Comparison of ENCODE assay signal across 13 mouse cellular contexts in genomic region chr9:83540975-83541374, GRCm38 (mm10). TPM values are rescaled to one million over a fixed set of nuclear protein-coding genes. Genes with fewer than 3 reads are reported as not detected.
A peak's percentile ranks its signal among the peaks of the same experiment; 100 is the strongest.
DNase-seq lines count a peak whose midpoint lies in the region; ATAC-seq and TF ChIP-seq lines count a peak whose summit lies in the region.
"Had no signal": no experiment of that assay in that cellular context is flagged by ENCODE, and none has a peak within 500 bp of the region (broad histone marks: within the 10 kb centered on the region; RNA-seq: fewer than 3 reads in every experiment).

No protein-coding gene starts in this region.

- TF ChIP-seq EP300 in liver, postnatal 0 days (IDR thresholded peaks at IDR 0.05; ENCODE audit: low read depth): no peak

- peaks cover 23 to 35% of the 10 kb centered on the region in 2 experiments for H3K4me1 ChIP-seq in heart, embryonic 14.5 days (ENCODE audit: control insufficient read depth in 2 of 2, insufficient read depth in 2 of 2, low read length in 2 of 2)
- H3K4me1 ChIP-seq in midbrain, postnatal 0 days (ENCODE audit: insufficient read depth, low read length): peaks cover 3% of the 10 kb centered on the region; the same call in 1 of the 2 replicates
- H3K4me1 ChIP-seq in midbrain, embryonic 10.5 days: peaks cover 8% of the 10 kb centered on the region; the same call in 1 of the 2 replicates
- H3K4me1 ChIP-seq in kidney, embryonic 16.5 days (ENCODE audit: insufficient read depth, low read length): peaks cover 16% of the 10 kb centered on the region
- peaks cover 2% of the 10 kb centered on the region; the same call in 1 of the 2 replicates for H3K4me1 ChIP-seq in liver, postnatal 0 days (ENCODE audit: insufficient read depth)
- H3K4me1 ChIP-seq in embryonic facial prominence, embryonic 10.5 days: peaks cover 15% of the 10 kb centered on the region

- peak overlapping the region; percentile 53 to 67 for H3K27ac ChIP-seq in heart, embryonic 14.5 days (replicated peaks in 1 of 2; ENCODE audit: control insufficient read depth in 1 of 2, insufficient read depth in 1 of 2, low read depth in 2 of 2, low read length in 2 of 2)
- no peak overlapping the region for H3K27ac ChIP-seq in midbrain, postnatal 0 days (ENCODE audit: low read depth, low read length)
- H3K27ac ChIP-seq in midbrain, embryonic 10.5 days (replicated peaks): no peak overlapping the region
- no peak overlapping the region for H3K27ac ChIP-seq in kidney, embryonic 16.5 days (ENCODE audit: low read length)
- peak overlapping the region; percentile 11; the same call in 1 of the 2 replicates for H3K27ac ChIP-seq in liver, postnatal 0 days (ENCODE audit: low read depth)
- H3K27ac ChIP-seq in embryonic facial prominence, embryonic 10.5 days (replicated peaks): no peak overlapping the region
- H3K27ac ChIP-seq: limb, embryonic 13.5 days had no signal

- no peak overlapping the region for H3K9ac ChIP-seq in heart, embryonic 14.5 days (ENCODE audit: low read length)
- H3K9ac ChIP-seq in midbrain, postnatal 0 days (replicated peaks; ENCODE audit: low read length, poor library complexity, severe bottlenecking): no peak overlapping the region
- H3K9ac ChIP-seq in kidney, embryonic 16.5 days (replicated peaks; ENCODE audit: low read length): no peak overlapping the region
- no peak overlapping the region for H3K9ac ChIP-seq in liver, postnatal 0 days (replicated peaks)
- H3K9ac ChIP-seq: limb, embryonic 13.5 days had no signal

- H3K36me3 ChIP-seq in heart, embryonic 14.5 days (ENCODE audit: control insufficient read depth, insufficient read depth, low read length): no peaks in the 10 kb centered on the region
- H3K36me3 ChIP-seq in midbrain, postnatal 0 days (ENCODE audit: insufficient read depth, low read length): no peaks in the 10 kb centered on the region
- no peaks in the 10 kb centered on the region for H3K36me3 ChIP-seq in midbrain, embryonic 10.5 days
- H3K36me3 ChIP-seq in kidney, embryonic 16.5 days (ENCODE audit: insufficient read depth, low read length): no peaks in the 10 kb centered on the region
- H3K36me3 ChIP-seq in liver, postnatal 0 days (replicated peaks; ENCODE audit: insufficient read depth, low read length): no peaks in the 10 kb centered on the region
- H3K36me3 ChIP-seq in embryonic facial prominence, embryonic 10.5 days (replicated peaks): no peaks in the 10 kb centered on the region
- H3K36me3 ChIP-seq: limb, embryonic 13.5 days had no signal

- no peak overlapping the region for H3K4me2 ChIP-seq in heart, embryonic 14.5 days (ENCODE audit: low read length)
- H3K4me2 ChIP-seq in midbrain, postnatal 0 days (ENCODE audit: low read depth, low read length, poor library complexity, severe bottlenecking): no peak overlapping the region
- no peak overlapping the region for H3K4me2 ChIP-seq in kidney, embryonic 16.5 days (replicated peaks; ENCODE audit: low read depth, low read length)
- H3K4me2 ChIP-seq in liver, postnatal 0 days (ENCODE audit: low read depth, low read length): no peak overlapping the region
- H3K4me2 ChIP-seq: limb, embryonic 13.5 days had no signal

- WGBS in heart, embryonic 14.5 days: 9% methylated on average over 3 of the region's 3 CpGs
- WGBS in midbrain, postnatal 0 days: 73% methylated on average over 3 of the region's 3 CpGs
- 93% methylated on average over 3 of the region's 3 CpGs for WGBS in midbrain, embryonic 10.5 days
- WGBS in kidney, embryonic 16.5 days: 26% methylated on average over 3 of the region's 3 CpGs
- 45% methylated on average over 3 of the region's 3 CpGs for WGBS in liver, postnatal 0 days (ENCODE audit: insufficient replicate concordance)
- 90% methylated on average over 3 of the region's 3 CpGs for WGBS in embryonic facial prominence, embryonic 10.5 days

- no peak overlapping the region for H3K4me3 ChIP-seq in heart, embryonic 14.5 days (ENCODE audit: control insufficient read depth in 1 of 2, insufficient read depth in 1 of 2, low read depth in 1 of 2, low read length in 2 of 2)
- no peak overlapping the region for H3K4me3 ChIP-seq in midbrain, postnatal 0 days (ENCODE audit: low read depth, low read length)
- H3K4me3 ChIP-seq in midbrain, embryonic 10.5 days: no peak overlapping the region
- H3K4me3 ChIP-seq in kidney, embryonic 16.5 days (ENCODE audit: low read length): no peak overlapping the region
- H3K4me3 ChIP-seq in liver, postnatal 0 days (ENCODE audit: low read depth, low read length): no peak overlapping the region
- H3K4me3 ChIP-seq in embryonic facial prominence, embryonic 10.5 days: no peak overlapping the region
- H3K4me3 ChIP-seq: limb, embryonic 13.5 days had no signal

- DNase-seq in heart, postnatal 4 days: no peak
- DNase-seq in midbrain, postnatal 0 days (ENCODE audit: low spot score): peak; percentile 16
- no peak for DNase-seq in midbrain, embryonic 10.5 days (ENCODE audit: low spot score)
- peak; percentile 42 for DNase-seq in liver, postnatal 0 days
- no peak for DNase-seq in embryonic facial prominence, embryonic 10.5 days (ENCODE audit: low spot score)
- DNase-seq: cerebellum, adult 18-20 months; lung, postnatal 10 days; thymus, postnatal 4 days had no signal

- ATAC-seq in heart, embryonic 14.5 days (ENCODE audit: insufficient number of reproducible peaks, insufficient read depth, low FRiP score, low read depth): peak; percentile 73; the same call in 1 of the 2 replicates
- no peak for ATAC-seq in midbrain, postnatal 0 days (ENCODE audit: low FRiP score)
- peak; percentile 73; the same call in 1 of the 2 replicates for ATAC-seq in kidney, embryonic 16.5 days (ENCODE audit: low FRiP score, low TSS enrichment)
- ATAC-seq in liver, postnatal 0 days: peak; percentile 68
- ATAC-seq in CD4-positive, CD25-positive, alpha-beta regulatory T cell, adult 4 months: no peak
- ATAC-seq: forebrain, embryonic 14.5 days had no signal

- no peaks in the 10 kb centered on the region for H3K9me3 ChIP-seq in heart, embryonic 14.5 days (ENCODE audit: control insufficient read depth, low read length)
- no peaks in the 10 kb centered on the region for H3K9me3 ChIP-seq in midbrain, postnatal 0 days (ENCODE audit: low read length)
- no peaks in the 10 kb centered on the region for H3K9me3 ChIP-seq in midbrain, embryonic 10.5 days (replicated peaks)
- H3K9me3 ChIP-seq in kidney, embryonic 16.5 days (ENCODE audit: low read length): no peaks in the 10 kb centered on the region
- no peaks in the 10 kb centered on the region for H3K9me3 ChIP-seq in liver, postnatal 0 days (ENCODE audit: low read length)
- no peaks in the 10 kb centered on the region for H3K9me3 ChIP-seq in embryonic facial prominence, embryonic 10.5 days
- H3K9me3 ChIP-seq: limb, embryonic 13.5 days had no signal

- H3K27me3 ChIP-seq in heart, embryonic 14.5 days (ENCODE audit: control insufficient read depth, insufficient read depth, low read length): no peaks in the 10 kb centered on the region
- no peaks in the 10 kb centered on the region for H3K27me3 ChIP-seq in midbrain, postnatal 0 days (ENCODE audit: insufficient read depth, low read length)
- no peaks in the 10 kb centered on the region for H3K27me3 ChIP-seq in midbrain, embryonic 10.5 days (ENCODE audit: low read depth, poor library complexity, severe bottlenecking)
- no peaks in the 10 kb centered on the region for H3K27me3 ChIP-seq in kidney, embryonic 16.5 days (ENCODE audit: insufficient read depth, low read length)
- H3K27me3 ChIP-seq in liver, postnatal 0 days (ENCODE audit: insufficient read depth, low read length): no peaks in the 10 kb centered on the region
- no peaks in the 10 kb centered on the region for H3K27me3 ChIP-seq in embryonic facial prominence, embryonic 10.5 days (replicated peaks; ENCODE audit: low read depth, poor library complexity, severe bottlenecking)
- H3K27me3 ChIP-seq: limb, embryonic 13.5 days had no signal

- TF ChIP-seq CTCF in midbrain, postnatal 0 days (IDR thresholded peaks at IDR 0.05): no peak
- TF ChIP-seq CTCF in liver, postnatal 0 days (IDR thresholded peaks at IDR 0.05; ENCODE audit: low read depth): no peak

RNA-seq across cellular contexts. Expression of gene Sh3bgrl2, which starts 7.2 kb away (rescaled TPM):
- 13.9 and 14.2 TPM in 2 replicates for polyA plus RNA-seq in heart, embryonic 14.5 days (2014; fragmentation: Nextera tagmentation; extraction: Ambion mirVana)
- 1 to 10 TPM; 6.1 to 7.5 TPM for total RNA-seq in heart, postnatal 4 days (2021)
- total RNA-seq in midbrain, postnatal 0 days (2014; rRNA removed): 10.6 and 13.2 TPM in 2 replicates
- polyA plus RNA-seq in midbrain, postnatal 0 days (2015; fragmentation: Nextera tagmentation; extraction: Ambion mirVana): 6.3 TPM in 2 replicates
- polyA plus RNA-seq in midbrain, embryonic 10.5 days (2016; fragmentation: Nextera tagmentation; extraction: Ambion mirVana): 8.5 and 11.0 TPM in 2 replicates
- 19.0 and 22.2 TPM in 2 replicates for polyA plus RNA-seq in kidney, embryonic 16.5 days (2015; fragmentation: Nextera tagmentation; extraction: Ambion mirVana)
- 21.2 and 22.2 TPM in 2 replicates for polyA plus RNA-seq in liver, postnatal 0 days (2015; fragmentation: Nextera tagmentation; extraction: Ambion mirVana)
- 12.7 and 15.3 TPM in 2 replicates for polyA plus RNA-seq in embryonic facial prominence, embryonic 10.5 days (2016; fragmentation: Nextera tagmentation; extraction: Ambion mirVana)
- 10 to 100 TPM; 20.8 to 22.4 TPM for polyA plus RNA-seq in CD4-positive, CD25-positive, alpha-beta regulatory T cell, adult 4 months (2017; shearing (Covaris generic))

Comparison
In these comparisons a context has a peak if more than half of its experiments do, and no peak if none do; other contexts are left out.
1. DNase-seq: peak in midbrain, postnatal 0 days (single experiment) and liver, postnatal 0 days (single experiment); none in heart, postnatal 4 days (single experiment), midbrain, embryonic 10.5 days (single experiment) and embryonic facial prominence, embryonic 10.5 days (single experiment).
2. ATAC-seq: peak in heart, embryonic 14.5 days (single experiment), kidney, embryonic 16.5 days (single experiment) and liver, postnatal 0 days (single experiment); none in midbrain, postnatal 0 days (single experiment) and CD4-positive, CD25-positive, alpha-beta regulatory T cell, adult 4 months (single experiment).
3. H3K27ac ChIP-seq: peak in heart, embryonic 14.5 days (2 of 2) and liver, postnatal 0 days (single experiment); none in midbrain, postnatal 0 days (single experiment), midbrain, embryonic 10.5 days (single experiment), kidney, embryonic 16.5 days (single experiment) and embryonic facial prominence, embryonic 10.5 days (single experiment).